Mouse (Mus musculus): ENCODE results near the gene Irgq.
"Not testable (repeated sequence)": the region's sequence is repeated elsewhere in the genome, so short reads cannot be mapped to it uniquely, and the experiment has no call there.

Gene Irgq

GRCm38 (mm10) chr7:24516319-24516718 lies 14.2 kb upstream of the Irgq start:
- peak in 1 of 2 experiments; percentile 21 for DNase-seq

DNA sequence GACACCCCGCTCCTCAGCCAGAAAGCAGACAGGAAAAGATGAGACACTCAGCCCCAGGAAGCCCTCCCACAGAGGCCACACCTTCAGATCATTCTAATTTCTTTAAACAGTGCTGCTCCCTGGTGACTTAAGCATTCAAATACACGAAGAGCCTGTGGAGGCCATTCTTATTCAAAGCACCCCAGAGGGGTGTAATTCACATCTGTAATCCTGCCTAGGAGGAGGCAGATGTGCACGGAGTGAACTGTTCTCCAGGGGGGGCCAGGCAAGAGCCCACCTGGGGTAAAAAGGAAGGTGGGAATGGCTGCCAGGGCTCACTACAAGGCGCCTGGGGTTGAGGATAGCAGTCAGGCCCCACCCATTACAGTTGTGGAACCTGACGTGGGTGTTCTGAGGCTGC lies 13.4 kb upstream of the Irgq start:
- no peak for DNase-seq

DNA sequence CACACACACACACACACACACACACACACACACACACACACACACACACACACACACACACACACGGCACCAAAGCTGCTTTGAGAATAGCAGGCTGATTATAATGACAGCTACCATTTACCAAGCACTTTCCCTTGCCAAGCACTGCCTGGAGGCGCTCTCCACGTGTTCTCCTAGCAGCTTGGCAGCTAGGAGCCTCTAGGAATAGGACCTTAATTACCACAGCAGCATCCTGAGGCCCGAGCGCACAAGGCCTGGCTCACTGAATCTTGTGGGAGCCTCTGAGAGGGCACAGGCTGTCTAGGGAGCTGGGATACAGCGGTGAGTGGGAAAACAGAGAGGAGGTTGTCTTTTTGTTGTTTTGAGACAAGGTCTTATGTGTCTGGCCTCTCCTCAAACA lies 12.8 kb upstream of the Irgq start:
- DNase-seq, result no peak

- no peak for DNase-seq
These were observed 11.4 kb upstream of the Irgq start for GRCm38 (mm10) chr7:24519130-24519529.

DNA sequence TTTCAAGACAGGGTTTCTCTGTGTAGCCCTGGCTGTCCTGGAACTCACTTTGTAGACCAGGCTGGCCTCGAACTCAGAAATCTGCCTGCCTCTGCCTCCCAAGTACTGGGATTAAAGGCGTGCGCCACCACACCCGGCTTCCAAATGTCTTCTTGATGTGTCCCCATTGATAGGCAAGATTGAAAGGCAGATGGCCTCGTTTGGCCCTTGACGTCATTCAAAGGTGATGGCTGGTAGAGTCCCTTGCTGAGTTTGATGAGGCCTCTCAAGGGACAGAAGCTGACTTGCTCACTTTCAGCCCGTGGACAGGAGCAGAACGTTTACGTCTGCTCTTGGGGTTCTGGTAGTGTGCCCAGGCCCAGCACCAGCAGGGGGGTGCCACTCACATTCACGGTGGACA lies 10.4 kb upstream of the Irgq start:
- DNase-seq, result not testable (repeated sequence)

- no peak for DNase-seq
These were observed 7.7 kb upstream of the Irgq start for GRCm38 (mm10) chr7:24522805-24523204.

DNA sequence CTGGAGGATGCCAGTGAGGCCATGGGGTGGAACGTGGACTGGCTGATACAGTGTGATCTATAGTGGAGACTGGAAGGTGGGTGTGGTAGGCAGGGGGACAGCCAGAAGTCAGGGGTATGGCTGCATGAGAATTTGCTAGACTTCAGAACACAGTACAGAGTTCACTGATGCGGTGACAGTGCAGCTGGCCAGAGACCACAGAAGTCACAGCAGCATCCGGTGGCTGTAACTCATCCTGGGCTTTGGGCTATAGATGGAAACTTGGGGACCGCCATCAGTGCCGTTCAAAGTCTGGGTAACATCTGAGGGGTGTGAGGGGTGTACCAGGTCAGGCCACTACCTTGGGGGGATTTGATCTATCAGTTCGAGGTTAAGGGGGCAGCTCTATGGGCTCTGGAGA lies 6.8 kb upstream of the Irgq start:
- no peak for DNase-seq

GRCm38 (mm10) chr7:24524978-24525377 lies 5.5 kb upstream of the Irgq start:
- no peak for DNase-seq

DNA sequence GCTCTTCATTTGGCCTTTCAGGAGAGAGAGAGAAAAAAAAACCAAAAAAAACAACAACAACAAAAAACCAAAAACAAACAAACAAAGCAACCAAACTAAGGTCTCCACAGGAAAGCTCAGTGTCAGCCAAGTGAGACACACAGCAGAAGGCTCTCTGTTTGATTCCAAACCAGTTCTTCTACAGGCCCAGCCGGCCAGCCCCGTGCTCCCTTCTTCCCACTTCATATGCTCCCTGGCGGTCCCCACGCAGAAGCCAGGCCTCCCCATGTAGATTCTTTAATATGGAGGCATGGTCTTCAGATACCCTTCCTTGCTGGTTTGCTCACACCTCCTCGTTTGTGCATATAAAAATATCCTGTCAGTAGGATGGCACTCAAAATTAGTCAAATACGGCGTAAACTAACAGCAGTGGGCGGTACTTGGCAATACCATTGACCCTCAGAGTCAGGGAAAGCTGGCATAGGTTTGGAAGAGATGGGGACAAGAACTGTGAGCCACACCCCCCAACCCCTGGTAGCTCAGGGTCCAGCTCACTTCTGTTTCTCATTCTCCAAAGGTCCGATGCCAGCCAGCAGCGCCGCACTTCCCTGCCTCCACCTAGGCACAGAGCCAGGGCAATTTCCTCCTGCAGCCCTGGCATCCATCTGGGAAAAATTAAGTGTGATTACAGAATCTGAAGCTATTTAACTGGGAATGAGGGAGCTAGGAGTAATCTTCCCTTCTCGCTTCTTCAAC lies 4.6 kb upstream of the Irgq start:
- no peak for DNase-seq

- no peak for DNase-seq
These were observed 1.6 kb upstream of the Irgq start for GRCm38 (mm10) chr7:24528861-24529260.

DNA sequence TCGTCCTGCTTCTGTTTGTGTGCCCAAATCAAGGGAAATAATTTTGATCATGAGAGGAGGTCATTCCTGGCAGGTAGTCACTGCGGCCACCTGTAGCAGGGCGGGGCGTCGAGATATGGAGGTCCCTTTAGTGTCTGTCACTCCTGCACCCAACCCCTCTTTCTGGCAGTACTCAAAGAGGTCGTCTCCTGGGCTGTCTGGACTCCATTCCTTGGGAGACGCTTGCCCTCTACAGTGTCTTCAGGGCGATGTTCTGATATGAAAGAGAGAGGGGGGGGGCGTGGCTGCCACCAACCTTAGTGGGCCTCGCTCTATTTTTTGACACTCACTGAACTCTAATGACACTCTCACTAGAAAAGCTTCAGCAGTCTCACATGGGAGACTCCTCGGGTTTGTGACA lies 909 bp upstream of the Irgq start:
- DNase-seq, result no peak

DNA sequence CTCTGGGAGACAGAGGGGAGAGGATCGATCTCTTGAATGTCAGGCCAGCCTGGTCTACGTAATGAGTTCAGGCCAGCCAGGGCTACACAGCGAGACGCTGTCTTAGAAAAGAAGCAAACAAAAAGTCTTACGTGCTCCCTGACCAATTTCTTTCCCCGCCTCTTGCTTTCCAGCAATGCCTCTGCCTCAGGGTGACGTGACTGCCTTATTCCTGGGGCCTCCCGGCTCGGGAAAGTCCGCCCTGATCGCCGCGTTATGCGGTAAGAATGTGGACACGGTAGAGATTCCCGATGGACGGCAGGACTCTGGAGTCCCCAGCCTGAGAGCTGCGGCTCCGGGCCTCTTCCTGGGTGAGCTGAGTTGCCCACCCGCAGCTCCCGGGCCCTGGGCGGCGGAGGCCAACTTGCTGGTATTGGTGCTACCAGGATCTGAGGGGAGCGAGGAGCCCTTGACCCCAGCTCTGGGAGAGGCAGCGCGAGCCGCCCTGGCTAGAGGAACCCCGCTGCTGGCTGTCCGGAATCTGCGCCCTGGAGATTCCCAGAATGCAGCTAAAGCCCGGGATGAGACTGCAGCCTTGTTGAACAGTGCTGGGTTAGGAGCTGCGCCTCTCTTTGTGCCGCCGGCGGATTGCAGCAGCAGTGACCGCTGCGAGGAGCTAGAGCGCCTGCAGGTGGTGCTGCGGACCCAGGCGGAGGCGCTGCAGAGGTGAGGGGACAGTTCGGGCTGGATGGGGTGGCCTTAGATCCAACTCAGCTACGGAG lies 902 bp downstream of the Irgq start:
- peak; percentile 69 to 73 for DNase-seq

DNA sequence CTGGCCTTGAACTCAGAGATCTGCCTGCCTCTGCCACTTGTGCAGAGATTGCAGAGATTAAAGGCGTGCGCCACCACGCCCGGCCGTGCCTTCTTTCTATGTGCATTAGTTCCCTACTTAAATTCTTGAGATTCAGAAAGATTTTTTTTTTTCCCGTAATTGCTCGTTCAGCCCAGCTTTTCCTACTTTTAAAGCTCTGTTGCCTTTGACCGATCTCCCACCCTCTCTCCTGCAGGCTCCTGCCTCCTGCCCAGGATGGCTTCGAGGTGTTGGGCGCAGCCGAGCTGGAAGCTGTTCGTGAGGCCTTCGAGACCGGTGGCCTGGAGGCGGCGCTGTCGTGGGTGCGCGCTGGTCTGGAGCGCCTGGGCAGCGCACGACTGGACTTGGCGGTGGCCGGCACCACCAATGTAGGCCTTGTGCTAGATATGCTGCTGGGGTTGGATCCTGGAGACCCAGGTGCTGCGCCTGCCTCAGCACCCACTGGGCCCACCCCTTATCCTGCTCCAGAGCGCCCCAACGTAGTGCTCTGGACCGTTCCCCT lies 2.6 kb downstream of the Irgq start:
- DNase-seq, result no peak

GRCm38 (mm10) chr7:24533806-24534205 lies 3.3 kb downstream of the Irgq start:
- DNase-seq, result no peak

DNA sequence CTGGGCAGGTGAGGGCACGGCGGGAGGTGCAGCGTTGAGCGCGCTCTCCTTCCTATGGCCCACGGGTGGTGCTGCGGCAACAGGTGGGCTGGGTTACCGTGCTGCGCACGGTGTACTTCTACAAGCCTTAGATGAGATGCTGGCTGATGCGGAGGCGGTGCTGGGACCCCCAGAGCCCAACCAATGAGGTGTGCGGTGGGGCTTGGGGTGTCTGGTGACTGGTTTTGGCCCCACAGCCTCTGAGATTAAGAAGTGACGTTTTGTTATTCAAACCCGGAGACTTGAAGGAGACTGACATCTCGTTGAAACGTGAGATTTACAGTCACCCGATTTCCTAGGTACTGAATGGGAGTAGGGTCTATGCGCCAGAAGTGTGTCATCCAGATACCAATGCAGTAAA lies 3.8 kb downstream of the Irgq start:
- no peak for DNase-seq

DNA sequence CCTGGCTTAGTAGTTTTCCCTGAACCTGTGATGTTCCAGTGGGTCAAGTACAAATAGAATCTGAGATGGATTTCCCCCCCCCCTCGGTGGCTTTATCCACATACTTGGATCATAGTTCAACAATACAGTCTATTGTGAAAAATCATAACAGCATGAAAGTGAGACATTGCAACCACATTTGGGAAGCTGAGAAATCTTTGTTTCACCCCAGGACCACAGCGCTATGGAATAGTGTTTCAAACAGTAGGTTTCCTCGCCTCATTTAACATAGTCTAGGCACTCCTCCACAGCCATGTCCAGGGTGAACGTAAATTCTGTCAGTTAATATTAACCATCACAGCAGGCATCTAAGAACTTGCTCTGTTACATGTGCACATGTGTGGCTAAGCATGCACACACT lies 6.6 kb downstream of the Irgq start:
- DNase-seq, result no peak

GRCm38 (mm10) chr7:24537591-24537990 lies 7.1 kb downstream of the Irgq start:
- DNase-seq, result no peak

- no peak for DNase-seq
These were observed 7.7 kb downstream of the Irgq start for GRCm38 (mm10) chr7:24538154-24538553.

DNA sequence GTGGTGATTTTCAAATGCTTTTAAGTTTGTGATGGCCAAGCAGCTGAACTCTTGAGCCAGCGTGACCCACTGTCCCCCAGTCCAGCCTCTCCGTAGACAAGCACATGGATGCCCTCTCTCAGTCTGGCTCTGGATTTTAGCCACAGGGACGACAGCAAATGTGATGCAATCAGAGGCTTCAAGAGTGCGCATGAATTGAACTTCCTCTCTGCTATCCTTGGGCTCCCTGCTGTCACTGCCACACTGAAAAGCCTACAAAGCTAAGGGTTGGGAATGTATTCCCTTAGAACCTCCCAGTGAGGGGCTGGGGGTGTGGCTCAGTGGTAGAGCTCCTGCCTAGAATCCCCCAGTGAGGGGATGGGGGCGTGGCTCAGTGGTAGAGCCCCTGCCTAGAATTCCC lies 8.2 kb downstream of the Irgq start:
- DNase-seq, result no peak

DNA sequence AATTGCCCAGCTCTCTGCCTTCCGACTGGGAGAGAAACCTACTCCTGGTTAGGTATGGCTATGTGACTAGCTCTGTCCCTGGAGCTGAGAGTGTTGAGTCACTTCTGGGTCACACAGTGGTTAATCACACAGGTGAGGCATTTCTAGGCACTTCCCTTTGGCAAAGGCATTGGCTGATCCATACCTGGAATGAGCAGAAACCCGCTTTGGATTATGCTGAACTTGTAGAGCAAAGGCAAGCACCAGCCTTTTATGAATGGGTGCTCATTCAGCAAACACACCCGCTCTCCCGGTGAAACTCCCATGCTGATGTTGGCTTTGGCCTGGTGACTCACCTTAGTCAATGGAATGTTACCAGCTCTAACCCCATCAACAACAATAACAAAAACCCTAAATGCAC lies 9.2 kb downstream of the Irgq start:
- DNase-seq, result no peak

DNA sequence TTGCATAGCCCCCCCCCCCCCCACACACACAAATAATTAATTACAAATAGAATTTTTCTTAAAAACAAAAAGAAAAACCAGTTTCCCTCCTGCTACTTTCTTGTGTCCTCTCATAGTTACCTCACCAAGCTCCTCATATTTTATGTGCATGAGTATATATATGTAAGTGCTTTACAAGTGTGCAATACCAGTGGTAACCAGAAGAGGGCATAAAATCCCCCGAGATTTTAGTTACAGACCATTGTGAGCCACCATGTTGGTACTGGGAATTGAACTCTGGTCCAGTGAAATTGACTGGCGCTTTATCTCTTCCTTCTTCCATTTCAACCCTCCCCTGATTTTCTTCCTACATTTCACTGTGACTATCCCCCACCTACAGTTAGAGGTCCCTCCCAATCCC lies 14.0 kb downstream of the Irgq start:
- DNase-seq, result no peak

DNA sequence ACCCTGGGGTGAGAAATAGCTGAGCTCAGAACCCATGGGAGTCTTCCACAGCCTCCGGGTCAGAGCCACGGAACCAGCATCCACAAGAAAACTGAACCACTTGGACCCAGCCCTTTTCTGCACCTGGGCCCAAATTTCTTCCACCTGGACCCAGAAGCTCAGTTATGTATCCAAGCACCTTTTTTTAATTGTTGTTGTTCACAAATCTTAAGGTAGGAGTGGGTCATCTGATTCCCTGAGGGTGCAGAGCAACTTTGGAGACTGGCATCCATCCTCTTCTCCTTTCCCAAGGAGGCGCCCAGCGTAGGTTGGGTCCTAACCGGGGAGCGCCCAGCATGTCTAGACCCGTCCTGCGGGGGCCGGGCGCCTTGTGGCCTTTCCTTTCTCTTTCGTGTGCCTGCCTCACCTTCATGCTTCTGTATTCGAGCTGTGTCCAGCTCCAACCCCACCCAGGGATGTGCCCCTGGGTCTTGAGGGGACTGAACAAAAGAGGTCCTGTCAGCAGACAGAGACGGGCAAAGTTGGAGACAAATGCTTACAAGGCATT lies 15.7 kb downstream of the Irgq start, which contains the start of the genes Pinlyp and Xrcc1:
Gene Pinlyp (minus strand): TSS at position 51 of the 547 bp plus-strand sequence.
Gene Xrcc1 (plus strand): TSS at position 222 of the 547 bp plus-strand sequence.
- DNase-seq, result peak in 1 of 2 experiments; percentile 24

DNA sequence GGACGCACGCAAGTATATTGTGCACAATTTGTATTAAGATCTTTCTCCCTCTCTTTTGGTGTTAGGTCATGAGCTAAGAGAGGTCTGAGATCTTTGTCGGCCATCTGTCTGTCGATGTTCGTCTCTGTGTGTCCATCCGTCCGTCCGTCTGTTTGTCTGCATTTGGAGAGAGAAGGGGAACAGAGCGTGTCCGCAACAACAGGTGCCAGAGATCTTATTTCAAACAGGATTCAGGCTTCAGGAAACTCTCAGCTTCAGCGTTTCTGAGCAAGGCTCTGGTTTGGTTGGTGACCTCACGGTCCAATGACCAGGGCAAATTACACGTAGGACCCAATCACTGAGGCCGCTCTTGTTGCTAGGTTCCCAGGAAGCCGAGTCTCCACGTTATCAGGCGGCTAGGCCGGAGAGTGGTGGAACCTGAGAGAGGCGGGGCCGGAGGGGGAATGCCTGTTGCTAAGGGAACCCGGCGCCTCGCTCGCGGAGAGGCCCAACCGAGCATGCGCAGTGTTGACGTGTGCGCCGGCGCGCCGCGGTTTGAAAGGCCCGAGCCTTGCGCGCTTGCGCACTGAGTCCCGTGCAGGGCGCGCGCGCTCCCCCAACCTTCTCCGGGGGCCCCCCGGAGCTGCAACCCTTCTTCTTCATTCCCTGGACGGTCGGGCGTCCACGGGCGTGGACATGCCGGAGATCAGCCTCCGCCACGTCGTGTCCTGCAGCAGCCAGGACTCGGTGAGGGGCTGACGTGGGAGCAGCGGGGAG lies 16.3 kb downstream of the Irgq start:
- DNase-seq, result peak; percentile 97
